In genomic region chr12:16122353-16123127, GRCm38 (mm10) we compare ENCODE assay signal across 22 mouse cellular contexts.
A peak's percentile ranks its signal among the peaks of the same experiment; 100 is the strongest.
DNase-seq lines count a peak whose midpoint lies in the region; ATAC-seq and TF ChIP-seq lines count a peak whose summit lies in the region.
"Had no signal": no experiment of that assay in that cellular context is flagged by ENCODE, and none has a peak within 500 bp of the region (broad histone marks: within the 10 kb centered on the region; RNA-seq: fewer than 3 reads in every experiment).

No protein-coding gene starts in this region.

- no peaks in the 10 kb centered on the region for H3K27me3 ChIP-seq in MEL (ENCODE audit: control insufficient read depth in 1 of 2, insufficient read depth in 2 of 2, low read length in 2 of 2)
- H3K27me3 ChIP-seq: CH12.LX; embryonic facial prominence, embryonic 13.5 days; forebrain, embryonic 13.5 days had no signal

- H3K9ac ChIP-seq in MEL (ENCODE audit: control insufficient read depth, low read depth, low read length, poor library complexity, severe bottlenecking), result no peak overlapping the region
- H3K9ac ChIP-seq: embryonic facial prominence, embryonic 13.5 days; forebrain, embryonic 13.5 days; forebrain, postnatal 0 days; hindbrain, embryonic 14.5 days had no signal

- no peaks in the 10 kb centered on the region for H3K9me3 ChIP-seq in MEL (replicated peaks; ENCODE audit: insufficient read depth, low read length)
- H3K9me3 ChIP-seq: embryonic facial prominence, embryonic 13.5 days; forebrain, embryonic 13.5 days; heart, embryonic 10.5 days had no signal

- H3K79me2 ChIP-seq in MEL (ENCODE audit: control insufficient read depth, insufficient read depth, low read length, poor library complexity), result no peaks in the 10 kb centered on the region

- peak in 1 of 3 experiments; percentile 2; a peak in 1 of 6 replicates for TF ChIP-seq CTCF in MEL (IDR thresholded peaks at IDR 0.05 in 2 of 3, conservative IDR thresholded peaks at IDR 0.05 in 1 of 3; ENCODE audit: control insufficient read depth in 1 of 3, insufficient read depth in 1 of 3, low read depth in 2 of 3, low read length in 3 of 3, poor library complexity in 1 of 3, severe bottlenecking in 1 of 3)

- no peak overlapping the region; the same call in 1 of the 2 replicates for H3K27ac ChIP-seq in MEL (ENCODE audit: control insufficient read depth, low read depth, low read length)
- H3K27ac ChIP-seq: embryonic facial prominence, embryonic 13.5 days; forebrain, embryonic 13.5 days; heart, embryonic 10.5 days; hindbrain, embryonic 14.5 days had no signal

- H3K4me1 ChIP-seq in MEL (ENCODE audit: control insufficient read depth in 1 of 2, insufficient read depth in 2 of 2, low read length in 2 of 2), result peaks cover 13 to 18% of the 10 kb centered on the region in 2 experiments
- H3K4me1 ChIP-seq: embryonic facial prominence, embryonic 13.5 days; forebrain, embryonic 13.5 days; heart, embryonic 10.5 days had no signal

- no peak for TF ChIP-seq EP300 in MEL (IDR thresholded peaks at IDR 0.05; ENCODE audit: low read depth in 1 of 2, low read length in 2 of 2)

- DNase-seq in 416B (ENCODE audit: low read depth) (peak; percentile 80), MEL (ENCODE audit: low read depth, low spot score) (peak; percentile 43)
- DNase-seq in left cerebral cortex, adult 11 months (ENCODE audit: low spot score), result no peak
- DNase-seq in kidney, postnatal 14 days, result no peak
- no peak for DNase-seq in adrenal gland, postnatal 4 days (ENCODE audit: low spot score in 2 of 2)
- DNase-seq: adrenal gland, adult 2 months; adrenal gland, postnatal 25 days; B cell, adult 2 months; cerebellum, adult 8-10 months; cerebellum, postnatal 14 days; forebrain, postnatal 0 days; gastrocnemius, postnatal 14 days; heart, postnatal 10 days; heart, postnatal 4 days had no signal

- peaks cover 0 to 16% of the 10 kb centered on the region in 2 experiments; a peak in 2 of 4 replicates for H3K36me3 ChIP-seq in MEL (ENCODE audit: control insufficient read depth in 1 of 2, insufficient read depth in 2 of 2, low read length in 2 of 2)
- H3K36me3 ChIP-seq: embryonic facial prominence, embryonic 13.5 days; heart, embryonic 10.5 days had no signal

- H3K4me3 ChIP-seq in MEL (ENCODE audit: control insufficient read depth in 1 of 2, insufficient read depth in 1 of 2, low read depth in 2 of 2, low read length in 2 of 2), result no peak overlapping the region
- H3K4me3 ChIP-seq: embryonic facial prominence, embryonic 13.5 days; forebrain, embryonic 13.5 days; heart, embryonic 10.5 days had no signal

- TF ChIP-seq RAD21 in MEL (IDR thresholded peaks at IDR 0.05; ENCODE audit: low read depth, low read length), result no peak

- peak; percentile 91 for ATAC-seq in granulocyte monocyte progenitor cell, adult 5-6 weeks (replicated peaks; ENCODE audit: poor library complexity, severe bottlenecking)
- ATAC-seq in megakaryocyte progenitor cell, adult 5-6 weeks (replicated peaks; ENCODE audit: poor library complexity), result peak; percentile 88
- ATAC-seq: forebrain, embryonic 13.5 days; forebrain, postnatal 0 days; intestine, embryonic 16.5 days had no signal

- TF ChIP-seq POLR2A in MEL (IDR thresholded peaks at IDR 0.05; ENCODE audit: control insufficient read depth in 1 of 2, insufficient read depth in 1 of 2, low read depth in 1 of 2, low read length in 2 of 2, poor library complexity in 1 of 2), result no peak

TF ChIP-seq in MEL, 35 proteins besides CTCF, POLR2A, EP300 and RAD21:
- TF ChIP-seq MAFK (IDR thresholded peaks at IDR 0.05; ENCODE audit: borderline replicate concordance, low read depth, low read length) (no peak), KAT2A (conservative IDR thresholded peaks at IDR 0.05; ENCODE audit: low read depth, low read length) (no peak), GATA1 (IDR thresholded peaks at IDR 0.05; ENCODE audit: low read depth, low read length) (peak; percentile 55; the same call in 1 of the 2 replicates)
TF ChIP-seq in MEL: peak in this region for 1.

Comparison
In these comparisons a context has a peak if more than half of its experiments do, and no peak if none do; other contexts are left out.
1. DNase-seq: peak in 416B (single experiment) and MEL (single experiment); none in left cerebral cortex, adult 11 months (single experiment), kidney, postnatal 14 days (single experiment) and adrenal gland, postnatal 4 days (0 of 2).